Mouse (Mus musculus): ENCODE measurements around the gene Nfs1.

DNA sequence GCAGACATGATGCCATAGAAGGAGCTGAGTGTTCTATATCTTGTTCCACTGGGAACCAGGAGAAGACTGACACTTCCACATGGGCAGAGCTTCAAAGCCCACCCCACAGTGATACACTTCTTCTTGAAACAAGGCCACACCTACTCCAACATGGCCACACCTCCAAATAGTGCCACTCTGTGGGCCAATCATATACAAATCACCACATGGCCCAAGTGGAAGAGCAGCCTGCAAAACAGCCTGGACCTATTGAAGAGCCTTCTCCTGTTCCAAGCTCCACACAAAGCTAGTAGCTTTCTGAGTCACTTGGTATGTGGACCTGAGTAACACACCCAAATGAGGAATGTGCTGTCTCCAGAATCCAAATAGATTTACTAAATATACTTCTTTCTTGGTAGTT is 24.4 kb downstream of the Nfs1 start:
- TF ChIP-seq POLR2A (IDR thresholded peaks at IDR 0.05; ENCODE audit: borderline replicate concordance, control insufficient read depth, low read depth, low read length) (no peak), CTCF (IDR thresholded peaks at IDR 0.05; ENCODE audit: control insufficient read depth, insufficient read depth, low read length) (no peak)
